Mouse (Mus musculus) monocyte, adult 5-6 weeks (primary cell): Measurements from ENCODE around the gene Cd300ld5. TPM values are rescaled to one million over a fixed set of nuclear protein-coding genes. Genes with fewer than 3 reads are reported as not detected.
A peak's percentile ranks its signal among the peaks of the same experiment; 100 is the strongest.

ENCODE experiments used
- ATAC-seq: fragments of 153-309, 156-312 bp; replicated peaks from 2 replicates; pipeline ENCODE4 v1.8.0; 2017; ENCODE audit warnings: mild to moderate bottlenecking; ENCODE audit not compliant: low TSS enrichment, insufficient number of reproducible peaks, severe bottlenecking, poor library complexity, low FRiP score
- total RNA-seq: library from RNA; stranded (forward); fragments of 200-1000, 200-491, 200-594 nt; gene quantifications from 3 replicates; pipeline ENCODE4 v1.2.3, GENCODE M21; 2017

Cd300ld5 gene
- not detected in 3 replicates for total RNA-seq

GRCm38 (mm10) chr11:115037669-115038068 lies at the start of gene Cd300ld5:
Cd300ld5 (minus strand) TSS chr11:115037769.
- peak; percentile 25; the same call in 1 of the 2 replicates for ATAC-seq

- ATAC-seq, result no peak
These were observed 48.6 kb upstream of the Cd300ld5 start for GRCm38 (mm10) chr11:115086213-115086612.

GRCm38 (mm10) chr11:115085064-115085463 lies 47.5 kb upstream of the Cd300ld5 start:
- no peak for ATAC-seq

DNA sequence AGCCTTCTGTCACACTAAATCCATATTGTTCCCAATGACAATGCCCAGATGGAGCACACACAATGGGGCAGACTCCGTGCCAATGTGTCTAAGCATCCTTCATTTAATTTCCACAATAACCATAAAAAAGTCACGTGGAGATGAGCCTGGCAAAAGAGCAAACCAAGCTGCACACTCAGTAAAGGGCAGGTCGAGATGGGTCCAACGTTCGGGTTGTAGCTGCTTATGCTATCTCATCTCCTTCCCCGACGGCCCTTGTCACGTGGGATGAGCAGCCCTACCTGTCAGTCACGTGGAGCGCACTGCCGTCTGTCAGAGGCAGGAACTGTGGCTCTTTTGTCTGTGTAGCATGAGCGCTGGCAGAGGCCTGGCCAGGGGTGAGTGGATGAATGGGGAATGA lies 47.0 kb upstream of the Cd300ld5 start:
- no peak for ATAC-seq

- peak; percentile 48; the same call in 1 of the 2 replicates for ATAC-seq
These were observed 46.0 kb upstream of the Cd300ld5 start for GRCm38 (mm10) chr11:115083376-115084139.

DNA sequence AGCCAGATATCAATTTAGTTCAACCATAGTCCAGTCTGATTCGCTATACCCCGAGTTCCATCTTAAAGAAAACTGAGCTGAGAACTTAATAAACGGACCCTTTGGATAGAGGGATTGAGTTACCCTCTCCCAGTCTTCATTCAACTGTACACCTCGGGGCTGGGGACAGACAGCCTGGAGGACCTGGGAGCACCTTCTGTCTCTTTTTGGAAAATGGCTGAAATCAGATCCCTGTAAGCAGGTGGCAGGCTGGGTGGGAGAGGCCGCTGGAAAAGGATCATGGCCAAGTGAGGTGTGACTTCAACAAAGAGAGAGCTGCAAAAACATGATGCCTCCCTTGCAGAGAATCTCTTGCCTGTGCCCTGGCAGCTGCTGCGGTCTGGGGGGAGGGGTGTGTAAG lies 44.6 kb upstream of the Cd300ld5 start:
- ATAC-seq, result no peak

DNA sequence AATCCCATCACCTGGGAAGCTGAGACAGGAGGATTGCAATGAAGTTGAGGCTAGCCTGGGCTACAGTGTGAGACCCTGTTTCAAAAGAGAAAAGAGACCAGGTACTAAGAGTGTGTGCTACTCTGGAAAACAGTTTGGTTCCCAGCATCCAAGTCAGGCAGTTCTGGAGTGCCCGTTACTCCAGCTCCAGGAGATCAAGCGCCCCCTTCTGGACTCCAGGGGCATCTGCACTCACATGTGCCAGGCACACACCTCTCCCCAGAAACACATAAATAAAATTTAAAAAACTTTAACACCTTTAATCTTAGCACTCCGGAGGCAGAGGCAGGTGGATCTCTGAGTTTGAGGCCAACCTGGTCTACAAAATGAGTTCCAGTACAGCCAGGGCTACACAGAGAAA lies 43.8 kb upstream of the Cd300ld5 start:
- ATAC-seq, result no peak

DNA sequence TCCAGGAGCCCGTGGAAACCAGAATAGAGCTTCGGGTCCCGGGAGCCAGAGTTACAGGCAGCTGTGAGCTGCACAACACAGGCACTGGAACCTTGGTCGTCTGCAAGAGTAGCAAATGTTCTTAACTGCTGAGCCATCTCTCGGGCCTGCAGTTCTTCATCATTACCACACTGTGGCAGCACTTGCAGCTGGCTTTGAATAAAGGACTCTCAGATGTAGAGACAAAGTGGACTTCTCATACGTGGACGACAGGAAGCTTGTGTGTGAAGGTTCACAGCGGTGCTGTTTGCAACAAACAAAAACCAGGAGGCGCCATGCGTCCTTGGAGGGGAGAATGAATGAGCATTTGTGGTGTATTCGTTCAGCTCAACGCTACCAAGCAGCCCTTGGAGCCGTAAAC lies 43.3 kb upstream of the Cd300ld5 start:
- peak; percentile 71 for ATAC-seq

DNA sequence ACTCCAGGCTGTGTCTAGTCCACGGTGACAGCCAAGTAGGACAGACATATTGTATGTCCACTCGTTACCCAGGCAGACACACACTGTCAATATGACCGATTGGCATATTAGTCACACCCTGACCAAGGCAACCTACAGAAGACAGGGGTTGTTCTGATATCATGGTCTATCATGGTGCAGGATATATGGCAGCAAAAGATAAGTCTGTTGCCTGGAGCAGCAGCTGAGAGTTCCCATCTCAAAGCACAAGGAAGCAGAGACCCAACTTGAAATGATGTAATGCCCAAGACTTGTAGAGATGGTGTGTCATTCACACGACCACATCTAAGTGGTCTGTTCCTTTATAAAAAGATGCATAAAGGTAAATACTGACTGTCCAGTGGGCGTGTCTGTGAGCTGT lies 41.1 kb upstream of the Cd300ld5 start:
- no peak for ATAC-seq

DNA sequence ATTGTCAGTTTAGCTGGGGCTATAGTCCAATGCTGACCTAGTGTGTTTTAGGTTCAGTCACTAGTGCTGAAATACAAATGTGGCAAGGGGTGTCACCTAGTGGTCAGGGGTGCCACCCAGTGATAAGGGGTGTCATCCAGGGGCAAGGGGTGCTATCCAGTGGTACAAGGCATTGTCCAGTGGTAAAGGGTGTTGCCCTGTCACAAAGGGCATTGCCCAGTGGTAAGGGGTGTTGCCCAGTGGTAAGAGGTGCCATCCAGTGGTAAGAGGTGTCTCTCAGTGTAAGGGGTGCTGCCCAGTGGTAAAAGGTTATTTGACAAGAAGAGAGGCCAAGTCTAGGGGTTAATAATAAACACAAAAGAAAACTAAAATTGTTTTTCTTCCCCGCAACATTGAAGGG lies 39.9 kb upstream of the Cd300ld5 start:
- peak; percentile 7; the same call in 1 of the 2 replicates for ATAC-seq

DNA sequence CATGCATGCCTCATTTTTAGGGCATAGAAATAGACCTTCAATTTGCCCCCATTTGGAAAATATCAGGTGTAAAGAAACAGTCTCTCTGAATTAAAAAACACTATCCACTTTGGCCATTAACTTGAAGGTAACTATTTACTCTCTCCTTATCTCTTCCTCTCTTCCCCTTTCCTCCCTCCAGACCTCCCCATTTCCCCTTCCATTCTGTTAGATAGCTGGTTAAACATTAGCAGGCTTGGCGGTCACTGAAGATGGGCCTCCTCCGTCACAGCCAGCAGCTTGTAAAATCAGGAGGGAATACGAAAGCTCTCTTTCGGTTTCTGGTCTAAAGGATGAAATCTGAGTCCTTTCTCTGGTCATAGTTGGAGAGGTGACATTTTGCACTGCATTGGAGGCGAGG lies 38.3 kb upstream of the Cd300ld5 start:
- no peak for ATAC-seq

DNA sequence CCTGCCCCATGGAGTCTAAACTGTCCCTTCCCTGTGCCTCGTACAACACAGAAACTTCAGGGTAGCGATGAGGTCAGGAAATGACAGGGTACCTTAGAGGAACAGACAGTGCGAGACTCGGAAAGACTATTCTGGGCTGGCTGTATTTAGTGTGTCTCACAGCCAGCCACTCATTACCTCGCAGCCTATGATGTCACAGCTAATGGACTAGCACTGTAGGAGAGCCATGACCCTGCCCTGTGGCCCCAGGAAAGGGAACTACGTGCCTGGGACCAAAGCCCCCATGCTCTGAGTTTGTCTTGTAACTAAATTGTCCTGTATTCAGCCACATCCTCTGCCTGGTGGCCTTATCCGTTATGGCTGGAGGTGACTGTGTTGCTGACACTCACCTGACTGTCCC lies 37.8 kb upstream of the Cd300ld5 start:
- no peak for ATAC-seq

- ATAC-seq, result no peak
These were observed 35.4 kb upstream of the Cd300ld5 start for GRCm38 (mm10) chr11:115073002-115073401.

DNA sequence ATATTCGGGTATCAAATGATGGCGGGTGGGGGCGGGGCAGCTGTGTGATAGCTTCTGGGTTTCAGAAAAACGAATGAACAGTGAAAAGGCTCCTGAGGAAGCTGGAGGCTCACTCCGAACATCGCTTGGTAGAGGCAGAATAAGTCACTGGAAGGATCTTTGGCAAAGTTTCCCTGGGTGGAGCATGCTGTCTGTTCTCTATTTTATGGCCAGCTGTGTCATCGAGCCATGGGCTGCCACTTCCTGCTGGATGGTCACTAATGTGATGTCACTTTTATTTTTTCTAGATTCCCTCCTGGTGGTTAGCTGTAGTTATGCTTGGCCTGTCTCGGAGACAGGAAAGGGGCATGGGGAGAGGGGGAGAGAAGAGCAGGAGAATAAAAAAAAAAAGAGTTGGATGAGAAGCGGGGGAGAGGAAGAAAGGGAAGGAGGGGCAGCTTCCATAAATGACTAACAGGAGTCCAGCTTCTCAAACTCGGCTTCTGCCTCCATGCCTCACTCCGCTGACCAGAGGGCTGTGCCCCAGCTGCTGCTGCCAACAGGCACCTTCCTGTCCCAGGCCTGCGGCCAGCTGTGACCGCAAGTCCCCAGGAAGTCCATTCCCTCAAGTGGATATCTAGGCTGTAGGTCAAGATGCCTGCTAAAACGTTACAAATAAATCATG lies 34.2 kb upstream of the Cd300ld5 start:
- peak; percentile 66 for ATAC-seq

GRCm38 (mm10) chr11:115071015-115071551 lies 33.5 kb upstream of the Cd300ld5 start:
- no peak for ATAC-seq

DNA sequence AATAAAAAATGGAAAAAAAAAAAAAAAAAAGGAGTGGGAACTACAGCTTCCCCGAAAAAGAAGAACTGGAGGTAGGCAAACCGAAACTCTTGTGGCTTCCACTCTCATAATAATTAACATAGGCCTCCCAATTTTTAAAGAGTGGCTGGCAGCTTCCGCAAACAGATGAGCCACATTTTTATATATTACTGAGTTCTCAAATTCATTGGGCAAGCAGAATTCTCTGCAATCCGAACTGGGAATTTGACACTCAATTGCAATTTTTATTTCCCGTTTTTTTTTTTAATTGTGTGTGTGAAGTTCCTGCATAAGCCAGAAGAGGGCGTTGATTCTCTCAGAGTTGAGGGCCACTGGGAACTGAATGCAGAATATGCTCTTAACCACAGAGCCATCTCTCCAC lies 29.2 kb upstream of the Cd300ld5 start:
- ATAC-seq, result peak; percentile 28

GRCm38 (mm10) chr11:115062077-115062476 lies 24.5 kb upstream of the Cd300ld5 start, which contains the start of gene Cd300e:
Cd300e (minus strand) TSS chr11:115062177.
- no peak for ATAC-seq

GRCm38 (mm10) chr11:115059797-115060196 lies 22.2 kb upstream of the Cd300ld5 start:
- ATAC-seq, result peak; percentile 73

DNA sequence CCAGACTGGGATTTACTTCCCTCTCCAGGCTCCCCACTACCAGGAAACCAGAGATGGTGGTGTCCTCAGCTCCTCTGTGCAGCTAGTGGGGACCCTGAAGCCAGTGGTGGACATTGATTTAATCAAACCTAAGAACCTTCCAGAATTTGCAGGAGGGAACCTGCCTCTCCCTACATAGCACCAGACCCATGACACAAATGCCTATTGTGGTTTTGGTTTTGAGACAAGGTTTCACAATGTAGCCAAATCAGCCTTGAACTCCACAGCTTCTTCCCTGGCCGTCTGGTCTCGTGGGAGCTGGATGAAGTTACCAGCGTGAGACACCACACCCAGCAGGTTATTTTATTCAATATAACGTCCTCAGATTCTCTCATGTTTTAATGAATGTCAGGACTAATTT lies 21.1 kb upstream of the Cd300ld5 start:
- 0 out of 2 replicates have a peak, but pooled peaks have one; percentile 14 for ATAC-seq

- ATAC-seq, result peak; percentile 78
These were observed 17.0 kb upstream of the Cd300ld5 start for GRCm38 (mm10) chr11:115054537-115054936.
